ENCODE assay signal across 27 mouse cellular contexts in genomic region chr6:97738846-97739245, GRCm38 (mm10).
A peak's percentile ranks its signal among the peaks of the same experiment; 100 is the strongest.
DNase-seq lines count a peak whose midpoint lies in the region; ATAC-seq lines count a peak whose summit lies in the region.
"Had no signal": no experiment of that assay in that cellular context is flagged by ENCODE, and none has a peak within 500 bp of the region (broad histone marks: within the 10 kb centered on the region; RNA-seq: fewer than 3 reads in every experiment).

No protein-coding gene starts in this region.

- H3K27me3 ChIP-seq in forebrain, embryonic 11.5 days (ENCODE audit: control insufficient read depth, insufficient read depth, low read length): no peaks in the 10 kb centered on the region; the same call in 1 of the 2 replicates
- H3K27me3 ChIP-seq in forebrain, embryonic 14.5 days (replicated peaks; ENCODE audit: control insufficient read depth, insufficient read depth, low read length): no peaks in the 10 kb centered on the region
- H3K27me3 ChIP-seq in midbrain, embryonic 10.5 days (ENCODE audit: low read depth, poor library complexity, severe bottlenecking): peaks cover 28% of the 10 kb centered on the region
- H3K27me3 ChIP-seq in midbrain, embryonic 15.5 days (replicated peaks): peaks cover 2% of the 10 kb centered on the region; the same call in 1 of the 2 replicates
- H3K27me3 ChIP-seq: CH12.LX; forebrain, embryonic 13.5 days had no signal

- DNase-seq in cerebellum, postnatal 10 days: peak; percentile 53 to 63
- no peak for DNase-seq in cerebellum, adult 11 months
- DNase-seq in forebrain, embryonic 11.5 days (ENCODE audit: low spot score): peak; percentile 27
- no peak for DNase-seq in forebrain, embryonic 14.5 days (ENCODE audit: low spot score)
- no peak for DNase-seq in midbrain, embryonic 10.5 days (ENCODE audit: low spot score)
- DNase-seq: adrenal gland, postnatal 25 days; B cell, adult 2 months; cerebellum, adult 2 months; cerebellum, adult 9-11 months; forebrain, postnatal 0 days; gastrocnemius, adult 2 months; gastrocnemius, postnatal 14 days; heart, adult 18-20 months; heart, postnatal 14 days; heart, postnatal 4 days; kidney, adult 18-20 months had no signal

- H3K4me1 ChIP-seq in forebrain, embryonic 11.5 days (replicated peaks; ENCODE audit: control insufficient read depth, insufficient read depth, low read length): peaks cover 5% of the 10 kb centered on the region; the same call in 1 of the 2 replicates
- H3K4me1 ChIP-seq in forebrain, embryonic 14.5 days (ENCODE audit: control insufficient read depth, insufficient read depth, low read length): no peaks in the 10 kb centered on the region
- H3K4me1 ChIP-seq in midbrain, embryonic 10.5 days: peaks cover 19% of the 10 kb centered on the region
- H3K4me1 ChIP-seq in midbrain, embryonic 15.5 days: peaks cover 8% of the 10 kb centered on the region
- H3K4me1 ChIP-seq: heart, embryonic 10.5 days had no signal

- H3K9ac ChIP-seq in forebrain, embryonic 11.5 days (ENCODE audit: low read length): no peak overlapping the region
- no peak overlapping the region for H3K9ac ChIP-seq in forebrain, embryonic 14.5 days (ENCODE audit: low read length)
- H3K9ac ChIP-seq in midbrain, embryonic 15.5 days: no peak overlapping the region
- H3K9ac ChIP-seq: forebrain, embryonic 13.5 days; forebrain, postnatal 0 days; heart, embryonic 13.5 days; hindbrain, embryonic 14.5 days had no signal

- no peak overlapping the region for H3K27ac ChIP-seq in forebrain, embryonic 11.5 days (ENCODE audit: low read depth, low read length)
- H3K27ac ChIP-seq in forebrain, embryonic 14.5 days (ENCODE audit: low read depth, low read length): no peak overlapping the region
- 0 out of 2 replicates have a peak overlapping the region, but pooled peaks have one; percentile 10 for H3K27ac ChIP-seq in midbrain, embryonic 10.5 days (replicated peaks)
- H3K27ac ChIP-seq in midbrain, embryonic 15.5 days: no peak overlapping the region
- H3K27ac ChIP-seq: forebrain, embryonic 13.5 days; gastrocnemius, adult 2 months; heart, embryonic 10.5 days; heart, embryonic 13.5 days; hindbrain, embryonic 14.5 days; hindbrain, postnatal 0 days had no signal

- H3K36me3 ChIP-seq in forebrain, embryonic 11.5 days (ENCODE audit: control insufficient read depth, insufficient read depth, low read length): no peaks in the 10 kb centered on the region
- no peaks in the 10 kb centered on the region for H3K36me3 ChIP-seq in forebrain, embryonic 14.5 days (ENCODE audit: control insufficient read depth, insufficient read depth, low read length)
- no peaks in the 10 kb centered on the region for H3K36me3 ChIP-seq in midbrain, embryonic 10.5 days
- H3K36me3 ChIP-seq in midbrain, embryonic 15.5 days (replicated peaks): no peaks in the 10 kb centered on the region
- H3K36me3 ChIP-seq: G1E; heart, embryonic 10.5 days; heart, embryonic 13.5 days had no signal

- no peaks in the 10 kb centered on the region for H3K9me3 ChIP-seq in forebrain, embryonic 11.5 days (ENCODE audit: control insufficient read depth, low read length)
- no peaks in the 10 kb centered on the region for H3K9me3 ChIP-seq in forebrain, embryonic 14.5 days (replicated peaks; ENCODE audit: control insufficient read depth, low read length)
- no peaks in the 10 kb centered on the region for H3K9me3 ChIP-seq in midbrain, embryonic 10.5 days (replicated peaks)
- H3K9me3 ChIP-seq in midbrain, embryonic 15.5 days: no peaks in the 10 kb centered on the region
- H3K9me3 ChIP-seq: forebrain, embryonic 13.5 days; heart, embryonic 10.5 days; heart, embryonic 13.5 days had no signal

- no peak overlapping the region for H3K4me3 ChIP-seq in forebrain, embryonic 11.5 days (ENCODE audit: low read depth, low read length)
- H3K4me3 ChIP-seq in forebrain, embryonic 14.5 days (ENCODE audit: low read depth, low read length): no peak overlapping the region
- H3K4me3 ChIP-seq in midbrain, embryonic 10.5 days: no peak overlapping the region
- H3K4me3 ChIP-seq in midbrain, embryonic 15.5 days: no peak overlapping the region
- H3K4me3 ChIP-seq: forebrain, embryonic 13.5 days; gastrocnemius, adult 2 months; heart, embryonic 10.5 days; heart, embryonic 13.5 days had no signal

- 76% methylated on average over 4 of the region's 4 CpGs for WGBS in forebrain, embryonic 11.5 days
- WGBS in forebrain, embryonic 14.5 days: 72% methylated on average over 4 of the region's 4 CpGs
- 80% methylated on average over 4 of the region's 4 CpGs for WGBS in midbrain, embryonic 10.5 days
- 75% methylated on average over 4 of the region's 4 CpGs for WGBS in midbrain, embryonic 15.5 days

- H3K4me2 ChIP-seq in forebrain, embryonic 11.5 days (ENCODE audit: low read depth, low read length, severe bottlenecking): no peak overlapping the region
- H3K4me2 ChIP-seq in forebrain, embryonic 14.5 days (ENCODE audit: low read length): no peak overlapping the region
- no peak overlapping the region for H3K4me2 ChIP-seq in midbrain, embryonic 15.5 days
- H3K4me2 ChIP-seq: forebrain, embryonic 13.5 days; heart, embryonic 13.5 days; hindbrain, embryonic 14.5 days had no signal

- ATAC-seq in forebrain, embryonic 11.5 days (replicated peaks; ENCODE audit: low FRiP score): no peak
- ATAC-seq in forebrain, embryonic 14.5 days: no peak
- no peak for ATAC-seq in midbrain, embryonic 15.5 days (replicated peaks)
- ATAC-seq: forebrain, embryonic 13.5 days; forebrain, postnatal 0 days; hindbrain, postnatal 0 days; inflammation-experienced regulatory T-cells, adult 6 months; intestine, embryonic 16.5 days; Patski had no signal

Comparison
In these comparisons a context has a peak if more than half of its experiments do, and no peak if none do; other contexts are left out.
1. DNase-seq: peak in cerebellum, postnatal 10 days (2 of 2) and forebrain, embryonic 11.5 days (single experiment); none in cerebellum, adult 11 months (single experiment), forebrain, embryonic 14.5 days (single experiment) and midbrain, embryonic 10.5 days (single experiment).